Mouse (Mus musculus): Measurements from ENCODE around the gene Cntn3.

DNA sequence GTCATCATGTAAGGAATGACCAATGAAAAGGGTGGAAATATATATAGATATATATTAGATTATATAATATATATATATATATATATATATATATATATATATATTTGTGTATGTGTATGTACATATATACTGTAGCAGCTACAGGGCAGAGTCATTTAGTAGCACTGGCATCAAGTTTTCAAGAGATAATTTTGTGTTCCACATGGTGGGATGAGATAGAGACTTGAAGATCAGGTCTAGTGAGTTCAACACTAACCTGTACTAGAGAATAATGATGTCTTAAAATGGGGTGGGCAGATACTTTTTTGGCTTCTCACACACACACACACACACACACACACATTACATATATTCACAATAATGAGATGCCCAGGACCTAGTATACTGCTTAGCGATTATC, 7.7 kb downstream of the Cntn3 start:
- no peak for TF ChIP-seq CTCF (IDR thresholded peaks at IDR 0.05; ENCODE audit: borderline replicate concordance, insufficient read depth, low read length)
- no peak for TF ChIP-seq POLR2A (IDR thresholded peaks at IDR 0.05; ENCODE audit: low read depth, low read length)
